Comparison of ENCODE assay signal across 12 mouse cellular contexts in the genomic region with DNA sequence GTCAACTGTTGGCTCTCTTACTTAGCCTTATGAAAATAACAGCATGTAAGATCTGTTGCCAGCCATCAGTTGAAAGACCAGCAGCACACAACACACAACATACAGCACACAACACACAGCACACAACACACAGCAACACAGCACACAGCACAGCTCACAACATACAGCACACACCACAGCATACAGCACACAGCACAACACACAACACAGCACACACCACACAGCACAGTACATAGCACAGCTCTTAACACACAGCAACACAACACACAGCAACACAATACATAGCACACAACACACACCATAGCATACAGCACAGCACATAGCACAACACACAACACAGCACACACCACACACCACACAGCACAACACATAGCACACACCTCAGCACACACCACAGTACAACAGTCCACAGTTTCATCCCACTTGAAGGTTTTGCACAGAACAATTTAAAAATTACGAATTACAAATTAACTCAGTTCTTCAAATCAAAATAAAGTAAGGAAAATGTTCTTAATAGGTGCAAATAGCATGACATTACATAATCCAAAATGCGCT.
DNase-seq lines count a peak whose midpoint lies in the region; ATAC-seq and TF ChIP-seq lines count a peak whose summit lies in the region.
"Had no signal": no experiment of that assay in that cellular context is flagged by ENCODE, and none has a peak within 500 bp of the region (broad histone marks: within the 10 kb centered on the region; RNA-seq: fewer than 3 reads in every experiment).

No protein-coding gene starts in this region.

- 0 out of 2 replicates have a peak, but pooled peaks have one; percentile 30 for ATAC-seq in forebrain, embryonic 11.5 days (replicated peaks; ENCODE audit: low FRiP score)

- no peak for DNase-seq in forebrain, embryonic 11.5 days (ENCODE audit: low spot score)
- no peak for DNase-seq in forebrain, embryonic 10.5 days (ENCODE audit: extremely low spot score, low spot score)
- no peak for DNase-seq in layer of hippocampus, adult 2 months (ENCODE audit: low spot score in 2 of 2)
- DNase-seq in layer of hippocampus, postnatal 10 days (ENCODE audit: low spot score in 2 of 2): no peak
- no peak for DNase-seq in spleen, adult 2 months (ENCODE audit: low read depth in 1 of 2, low spot score in 2 of 2)
- no peak for DNase-seq in spleen, adult 18-20 months
- no peak for DNase-seq in urinary bladder, postnatal 14 days (ENCODE audit: low spot score)
- DNase-seq in spleen, adult 12 weeks (ENCODE audit: low spot score): no peak
- DNase-seq: cerebellum, postnatal 36 days; kidney, postnatal 14 days; right cerebral cortex, postnatal 4 days had no signal

- WGBS in forebrain, embryonic 11.5 days: 90% methylated on average over 2 of the region's 2 CpGs
- WGBS in forebrain, embryonic 10.5 days: 93% methylated on average over 2 of the region's 2 CpGs
- 92% methylated on average over 2 of the region's 2 CpGs for WGBS in spleen, adult 2 months

- H3K9me3 ChIP-seq in forebrain, embryonic 11.5 days (ENCODE audit: control insufficient read depth, low read length): no peaks in the 10 kb centered on the region
- no peaks in the 10 kb centered on the region for H3K9me3 ChIP-seq in forebrain, embryonic 10.5 days
- H3K9me3 ChIP-seq: limb, embryonic 13.5 days had no signal

- no peak for TF ChIP-seq POLR2A in spleen, adult 2 months (IDR thresholded peaks at IDR 0.05; ENCODE audit: low read depth, low read length)

- H3K9ac ChIP-seq in forebrain, embryonic 11.5 days (ENCODE audit: low read length): no peak overlapping the region
- H3K9ac ChIP-seq: limb, embryonic 13.5 days had no signal

- H3K36me3 ChIP-seq in forebrain, embryonic 11.5 days (ENCODE audit: control insufficient read depth, insufficient read depth, low read length): no peaks in the 10 kb centered on the region
- H3K36me3 ChIP-seq in forebrain, embryonic 10.5 days (replicated peaks): no peaks in the 10 kb centered on the region
- no peaks in the 10 kb centered on the region for H3K36me3 ChIP-seq in spleen, adult 2 months (ENCODE audit: control insufficient read depth, insufficient read depth, low read length)
- H3K36me3 ChIP-seq: limb, embryonic 13.5 days had no signal

- no peaks in the 10 kb centered on the region for H3K27me3 ChIP-seq in forebrain, embryonic 11.5 days (ENCODE audit: control insufficient read depth, insufficient read depth, low read length)
- no peaks in the 10 kb centered on the region for H3K27me3 ChIP-seq in forebrain, embryonic 10.5 days (ENCODE audit: poor library complexity, severe bottlenecking)
- H3K27me3 ChIP-seq in spleen, adult 2 months (ENCODE audit: control insufficient read depth, insufficient read depth, low read length): no peaks in the 10 kb centered on the region
- H3K27me3 ChIP-seq: limb, embryonic 13.5 days had no signal

- H3K4me3 ChIP-seq in forebrain, embryonic 11.5 days (ENCODE audit: low read depth, low read length): no peak overlapping the region
- H3K4me3 ChIP-seq in forebrain, embryonic 10.5 days: no peak overlapping the region
- peak overlapping the region; percentile 14; the same call in 1 of the 2 replicates for H3K4me3 ChIP-seq in layer of hippocampus, adult 2 months
- no peak overlapping the region for H3K4me3 ChIP-seq in spleen, adult 2 months (ENCODE audit: extremely low read depth, insufficient read depth, insufficient read length)
- H3K4me3 ChIP-seq: limb, embryonic 13.5 days had no signal

- H3K4me2 ChIP-seq in forebrain, embryonic 11.5 days (ENCODE audit: low read depth, low read length, severe bottlenecking): no peak overlapping the region
- H3K4me2 ChIP-seq: limb, embryonic 13.5 days had no signal

- no peak overlapping the region for H3K27ac ChIP-seq in forebrain, embryonic 11.5 days (ENCODE audit: low read depth, low read length)
- no peak overlapping the region for H3K27ac ChIP-seq in forebrain, embryonic 10.5 days
- H3K27ac ChIP-seq in layer of hippocampus, adult 2 months: peak overlapping the region; percentile 77
- peak overlapping the region; percentile 14; the same call in 1 of the 2 replicates for H3K27ac ChIP-seq in spleen, adult 2 months (ENCODE audit: insufficient read depth, low read length)
- H3K27ac ChIP-seq: limb, embryonic 13.5 days had no signal

- no peak for TF ChIP-seq CTCF in layer of hippocampus, adult 2 months (conservative IDR thresholded peaks at IDR 0.05)
- TF ChIP-seq CTCF in spleen, adult 2 months (IDR thresholded peaks at IDR 0.05; ENCODE audit: extremely low read depth, insufficient read depth, insufficient read length, insufficient replicate concordance): no peak

- H3K4me1 ChIP-seq in forebrain, embryonic 11.5 days (replicated peaks; ENCODE audit: control insufficient read depth, insufficient read depth, low read length): no peaks in the 10 kb centered on the region; the same call in 1 of the 2 replicates
- peaks cover 37% of the 10 kb centered on the region for H3K4me1 ChIP-seq in forebrain, embryonic 10.5 days
- H3K4me1 ChIP-seq in spleen, adult 2 months (ENCODE audit: control insufficient read depth, insufficient read depth, insufficient read length): peaks cover 10% of the 10 kb centered on the region; the same call in 1 of the 2 replicates

Comparison
In these comparisons a context has a peak if more than half of its experiments do, and no peak if none do; other contexts are left out.
1. H3K27ac ChIP-seq: peak in layer of hippocampus, adult 2 months (single experiment) and spleen, adult 2 months (single experiment); none in forebrain, embryonic 11.5 days (single experiment) and forebrain, embryonic 10.5 days (single experiment).